In the genomic region with DNA sequence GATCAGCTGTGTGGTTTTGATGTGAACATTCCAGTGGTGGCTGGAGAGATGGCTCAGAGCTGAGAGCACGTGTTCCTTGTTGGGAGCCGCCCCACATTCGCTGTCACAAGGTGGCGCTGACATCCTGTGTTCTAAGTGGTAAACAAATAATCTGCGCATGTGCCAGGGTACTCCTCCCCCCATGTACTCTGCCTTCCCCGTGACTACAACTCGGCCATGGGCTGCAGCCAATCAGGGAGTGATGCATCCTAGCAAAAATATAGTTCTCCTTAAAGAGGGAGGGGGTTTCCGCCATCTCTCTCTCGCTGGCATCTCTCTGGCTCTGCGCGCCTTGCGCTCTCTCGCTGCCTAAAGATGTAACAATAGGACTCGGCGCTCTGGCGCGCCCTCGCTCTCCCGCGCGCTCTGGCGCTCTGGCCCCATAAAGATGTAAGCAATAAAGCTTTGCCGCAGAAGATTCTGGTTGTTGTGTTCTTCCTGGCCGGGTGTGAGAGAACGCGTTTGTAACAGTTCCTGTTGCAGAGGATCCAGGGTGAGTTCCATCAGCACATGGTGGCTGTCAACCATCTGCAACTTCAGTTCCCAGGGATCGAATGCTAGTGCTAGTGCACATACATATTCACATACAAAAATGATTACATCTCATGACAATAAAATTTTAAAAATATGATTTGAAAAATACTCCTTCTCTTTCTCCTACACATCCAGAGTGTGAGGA, we compare ENCODE assay signal across 7 mouse cellular contexts. TPM values are rescaled to one million over a fixed set of nuclear protein-coding genes. Genes with fewer than 3 reads are reported as not detected.
DNase-seq lines count a peak whose midpoint lies in the region; ATAC-seq and TF ChIP-seq lines count a peak whose summit lies in the region.
"Not testable (repeated sequence)": the region's sequence is repeated elsewhere in the genome, so short reads cannot be mapped to it uniquely, and the experiment has no call there.

No protein-coding gene starts in this region.

- peak overlapping the region; percentile 75 for H3K27ac ChIP-seq in heart, embryonic 12.5 days (ENCODE audit: poor library complexity, severe bottlenecking)
- H3K27ac ChIP-seq in kidney, embryonic 15.5 days, result peak overlapping the region; percentile 91
- H3K27ac ChIP-seq in limb, embryonic 13.5 days, result peak overlapping the region; percentile 78
- H3K27ac ChIP-seq in midbrain, embryonic 15.5 days, result peak overlapping the region; percentile 91
- peak overlapping the region; percentile 97 for H3K27ac ChIP-seq in spleen, adult 2 months (ENCODE audit: insufficient read depth, low read length)

- H3K27me3 ChIP-seq in heart, embryonic 12.5 days (replicated peaks), result peaks cover 43% of the 10 kb centered on the region
- peaks cover 45% of the 10 kb centered on the region for H3K27me3 ChIP-seq in kidney, embryonic 15.5 days
- H3K27me3 ChIP-seq in limb, embryonic 13.5 days, result peaks cover 46% of the 10 kb centered on the region
- H3K27me3 ChIP-seq in midbrain, embryonic 15.5 days (replicated peaks), result peaks cover 41% of the 10 kb centered on the region
- not testable (repeated sequence) for H3K27me3 ChIP-seq in spleen, adult 2 months (ENCODE audit: control insufficient read depth, insufficient read depth, low read length)

- TF ChIP-seq POLR2A in brain, embryonic 14.5 days (IDR thresholded peaks at IDR 0.05; ENCODE audit: borderline replicate concordance, extremely low read depth, insufficient read depth, insufficient read length, poor library complexity, severe bottlenecking), result peak; percentile 56; the same call in 1 of the 2 replicates
- peak; percentile 13; the same call in 1 of the 2 replicates for TF ChIP-seq POLR2A in spleen, adult 2 months (IDR thresholded peaks at IDR 0.05; ENCODE audit: low read depth, low read length)

- peaks cover 22% of the 10 kb centered on the region for H3K4me1 ChIP-seq in heart, embryonic 12.5 days (replicated peaks)
- H3K4me1 ChIP-seq in kidney, embryonic 15.5 days, result peaks cover 30% of the 10 kb centered on the region
- peaks cover 25% of the 10 kb centered on the region for H3K4me1 ChIP-seq in limb, embryonic 13.5 days
- peaks cover 25% of the 10 kb centered on the region for H3K4me1 ChIP-seq in midbrain, embryonic 15.5 days
- peaks cover 22% of the 10 kb centered on the region for H3K4me1 ChIP-seq in spleen, adult 2 months (ENCODE audit: control insufficient read depth, insufficient read depth, insufficient read length)

- peak; percentile 53 for TF ChIP-seq CTCF in brain, embryonic 14.5 days (IDR thresholded peaks at IDR 0.05; ENCODE audit: borderline replicate concordance, extremely low read depth, insufficient read depth, insufficient read length)
- peak; percentile 28; the same call in 1 of the 2 replicates for TF ChIP-seq CTCF in spleen, adult 2 months (IDR thresholded peaks at IDR 0.05; ENCODE audit: extremely low read depth, insufficient read depth, insufficient read length, insufficient replicate concordance)

- not testable (repeated sequence) for H3K9me3 ChIP-seq in heart, embryonic 12.5 days (replicated peaks); kidney, embryonic 15.5 days (replicated peaks); limb, embryonic 13.5 days; midbrain, embryonic 15.5 days

- H3K9ac ChIP-seq in heart, embryonic 12.5 days, result peak overlapping the region; percentile 70
- H3K9ac ChIP-seq in kidney, embryonic 15.5 days, result peak overlapping the region; percentile 57; the same call in 1 of the 2 replicates
- peak overlapping the region; percentile 69 for H3K9ac ChIP-seq in limb, embryonic 13.5 days
- H3K9ac ChIP-seq in midbrain, embryonic 15.5 days, result peak overlapping the region; percentile 54

- H3K4me2 ChIP-seq in heart, embryonic 12.5 days, result peak overlapping the region; percentile 84
- H3K4me2 ChIP-seq in kidney, embryonic 15.5 days, result peak overlapping the region; percentile 81
- H3K4me2 ChIP-seq in limb, embryonic 13.5 days (replicated peaks), result peak overlapping the region; percentile 70
- peak overlapping the region; percentile 60 for H3K4me2 ChIP-seq in midbrain, embryonic 15.5 days

- H3K36me3 ChIP-seq in heart, embryonic 12.5 days; kidney, embryonic 15.5 days; limb, embryonic 13.5 days; midbrain, embryonic 15.5 days (replicated peaks); spleen, adult 2 months (ENCODE audit: control insufficient read depth, insufficient read depth, low read length): not testable (repeated sequence)

- 1% methylated on average over 27 of the region's 27 CpGs for WGBS in heart, embryonic 12.5 days
- under 1% methylated on average over 27 of the region's 27 CpGs for WGBS in kidney, embryonic 15.5 days
- under 1% methylated on average over 27 of the region's 27 CpGs for WGBS in limb, embryonic 13.5 days
- WGBS in midbrain, embryonic 15.5 days, result under 1% methylated on average over 27 of the region's 27 CpGs
- 2% methylated on average over 27 of the region's 27 CpGs for WGBS in spleen, adult 2 months

- peak overlapping the region; percentile 59 for H3K4me3 ChIP-seq in heart, embryonic 12.5 days
- peak overlapping the region; percentile 60 for H3K4me3 ChIP-seq in kidney, embryonic 15.5 days (replicated peaks)
- peak overlapping the region; percentile 54 for H3K4me3 ChIP-seq in limb, embryonic 13.5 days
- H3K4me3 ChIP-seq in midbrain, embryonic 15.5 days, result peak overlapping the region; percentile 57
- peak overlapping the region; percentile 66 for H3K4me3 ChIP-seq in spleen, adult 2 months (ENCODE audit: extremely low read depth, insufficient read depth, insufficient read length)

- peak; percentile 99 for DNase-seq in brain, embryonic 14.5 days (ENCODE audit: low read depth)
- peak; percentile 96 for DNase-seq in fibroblast of lung, adult 2 months (ENCODE audit: low read depth)
- peak; percentile 85 to 95 for DNase-seq in spleen, adult 2 months (ENCODE audit: low read depth in 1 of 2, low spot score in 2 of 2)

- peak; percentile 85 for ATAC-seq in heart, embryonic 12.5 days (ENCODE audit: insufficient number of reproducible peaks, low FRiP score)
- peak; percentile 87 for ATAC-seq in kidney, embryonic 15.5 days (replicated peaks; ENCODE audit: low FRiP score)
- peak; percentile 94 for ATAC-seq in limb, embryonic 13.5 days (ENCODE audit: low FRiP score, low read depth)
- peak; percentile 95 for ATAC-seq in midbrain, embryonic 15.5 days (replicated peaks)

RNA-seq across cellular contexts. Expression of a gene that starts 18.8 kb away (rescaled TPM):
- 20.4 and 20.5 TPM in 2 replicates for polyA plus RNA-seq in brain, embryonic 14.5 days (2012; rRNA removed)
- polyA plus RNA-seq in heart, embryonic 12.5 days (2016; fragmentation: Nextera tagmentation; extraction: Ambion mirVana), result 16.1 and 18.3 TPM in 2 replicates
- polyA plus RNA-seq in kidney, embryonic 15.5 days (2015; fragmentation: Nextera tagmentation; extraction: Ambion mirVana), result 24.6 and 27.2 TPM in 2 replicates
- polyA plus RNA-seq in limb, embryonic 13.5 days (2015; fragmentation: Nextera tagmentation; extraction: Ambion mirVana), result 7.3 and 12.2 TPM in 2 replicates
- 19.0 and 20.1 TPM in 2 replicates for polyA plus RNA-seq in midbrain, embryonic 15.5 days (2015; fragmentation: Nextera tagmentation; extraction: Ambion mirVana)
- 5,070 and 5,425 TPM in 2 replicates for polyA plus RNA-seq in spleen, adult 2 months (2012; rRNA removed)

RNA-seq across cellular contexts. Expression of a gene that starts 25.6 kb away (rescaled TPM):
- polyA plus RNA-seq in brain, embryonic 14.5 days (2012; rRNA removed), result 744 and 771 TPM in 2 replicates
- polyA plus RNA-seq in heart, embryonic 12.5 days (2016; fragmentation: Nextera tagmentation; extraction: Ambion mirVana), result 850 and 856 TPM in 2 replicates
- 1,731 and 1,904 TPM in 2 replicates for polyA plus RNA-seq in kidney, embryonic 15.5 days (2015; fragmentation: Nextera tagmentation; extraction: Ambion mirVana)
- polyA plus RNA-seq in limb, embryonic 13.5 days (2015; fragmentation: Nextera tagmentation; extraction: Ambion mirVana), result 1,649 and 1,723 TPM in 2 replicates
- polyA plus RNA-seq in midbrain, embryonic 15.5 days (2015; fragmentation: Nextera tagmentation; extraction: Ambion mirVana), result 689 and 743 TPM in 2 replicates
- polyA plus RNA-seq in spleen, adult 2 months (2012; rRNA removed), result 476 and 550 TPM in 2 replicates

RNA-seq across cellular contexts. Expression of a gene that starts 25.7 kb away (rescaled TPM):
- 71.7 and 72.8 TPM in 2 replicates for polyA plus RNA-seq in brain, embryonic 14.5 days (2012; rRNA removed)
- polyA plus RNA-seq in heart, embryonic 12.5 days (2016; fragmentation: Nextera tagmentation; extraction: Ambion mirVana), result 43.0 and 43.9 TPM in 2 replicates
- 48.0 and 53.5 TPM in 2 replicates for polyA plus RNA-seq in kidney, embryonic 15.5 days (2015; fragmentation: Nextera tagmentation; extraction: Ambion mirVana)
- polyA plus RNA-seq in limb, embryonic 13.5 days (2015; fragmentation: Nextera tagmentation; extraction: Ambion mirVana), result 46.8 and 49.4 TPM in 2 replicates
- polyA plus RNA-seq in midbrain, embryonic 15.5 days (2015; fragmentation: Nextera tagmentation; extraction: Ambion mirVana), result 80.9 and 84.4 TPM in 2 replicates
- polyA plus RNA-seq in spleen, adult 2 months (2012; rRNA removed), result 58.0 and 73.2 TPM in 2 replicates

RNA-seq across cellular contexts. Expression of a gene that starts 30.1 kb away (rescaled TPM):
- 9.9 and 11.1 TPM in 2 replicates for polyA plus RNA-seq in brain, embryonic 14.5 days (2012; rRNA removed)
- polyA plus RNA-seq in heart, embryonic 12.5 days (2016; fragmentation: Nextera tagmentation; extraction: Ambion mirVana), result 7.2 and 7.4 TPM in 2 replicates
- polyA plus RNA-seq in kidney, embryonic 15.5 days (2015; fragmentation: Nextera tagmentation; extraction: Ambion mirVana), result 5.1 and 5.6 TPM in 2 replicates
- 8.0 and 9.2 TPM in 2 replicates for polyA plus RNA-seq in limb, embryonic 13.5 days (2015; fragmentation: Nextera tagmentation; extraction: Ambion mirVana)
- 14.9 and 15.1 TPM in 2 replicates for polyA plus RNA-seq in midbrain, embryonic 15.5 days (2015; fragmentation: Nextera tagmentation; extraction: Ambion mirVana)
- 18.9 and 20.6 TPM in 2 replicates for polyA plus RNA-seq in spleen, adult 2 months (2012; rRNA removed)

RNA-seq across cellular contexts. Expression of a gene that starts 40.9 kb away (rescaled TPM):
- polyA plus RNA-seq in brain, embryonic 14.5 days (2012; rRNA removed), result 22.8 and 29.3 TPM in 2 replicates
- polyA plus RNA-seq in heart, embryonic 12.5 days (2016; fragmentation: Nextera tagmentation; extraction: Ambion mirVana), result 25.3 and 26.5 TPM in 2 replicates
- polyA plus RNA-seq in kidney, embryonic 15.5 days (2015; fragmentation: Nextera tagmentation; extraction: Ambion mirVana), result 41.8 and 44.0 TPM in 2 replicates
- polyA plus RNA-seq in limb, embryonic 13.5 days (2015; fragmentation: Nextera tagmentation; extraction: Ambion mirVana), result 35.4 and 37.0 TPM in 2 replicates
- 25.9 and 26.2 TPM in 2 replicates for polyA plus RNA-seq in midbrain, embryonic 15.5 days (2015; fragmentation: Nextera tagmentation; extraction: Ambion mirVana)
- polyA plus RNA-seq in spleen, adult 2 months (2012; rRNA removed), result 20.5 and 26.7 TPM in 2 replicates

Comparison
In these comparisons a context has a peak if more than half of its experiments do, and no peak if none do; other contexts are left out.
1. Peak in every context shown above with its lines: DNase-seq, ATAC-seq, H3K4me3 ChIP-seq and H3K27ac ChIP-seq.
2. RNA of a gene that starts 18.8 kb away (polyA plus RNA-seq): 5,070 to 5,425 TPM in spleen, adult 2 months; 24.6 to 27.2 TPM in kidney, embryonic 15.5 days, 20.4 to 20.5 TPM in brain, embryonic 14.5 days, 19.0 to 20.1 TPM in midbrain, embryonic 15.5 days, 16.1 to 18.3 TPM in heart, embryonic 12.5 days and 7.3 to 12.2 TPM in limb, embryonic 13.5 days; every median in the first group is over 100 times any median in the second.